Mouse (Mus musculus): ENCODE measurements around the gene Atad3a. TPM values are rescaled to one million over a fixed set of nuclear protein-coding genes. Genes with fewer than 3 reads are reported as not detected.

Atad3a gene
- polyA plus RNA-seq, 1 experiment from 2014 or later, result 84.1 TPM

DNA sequence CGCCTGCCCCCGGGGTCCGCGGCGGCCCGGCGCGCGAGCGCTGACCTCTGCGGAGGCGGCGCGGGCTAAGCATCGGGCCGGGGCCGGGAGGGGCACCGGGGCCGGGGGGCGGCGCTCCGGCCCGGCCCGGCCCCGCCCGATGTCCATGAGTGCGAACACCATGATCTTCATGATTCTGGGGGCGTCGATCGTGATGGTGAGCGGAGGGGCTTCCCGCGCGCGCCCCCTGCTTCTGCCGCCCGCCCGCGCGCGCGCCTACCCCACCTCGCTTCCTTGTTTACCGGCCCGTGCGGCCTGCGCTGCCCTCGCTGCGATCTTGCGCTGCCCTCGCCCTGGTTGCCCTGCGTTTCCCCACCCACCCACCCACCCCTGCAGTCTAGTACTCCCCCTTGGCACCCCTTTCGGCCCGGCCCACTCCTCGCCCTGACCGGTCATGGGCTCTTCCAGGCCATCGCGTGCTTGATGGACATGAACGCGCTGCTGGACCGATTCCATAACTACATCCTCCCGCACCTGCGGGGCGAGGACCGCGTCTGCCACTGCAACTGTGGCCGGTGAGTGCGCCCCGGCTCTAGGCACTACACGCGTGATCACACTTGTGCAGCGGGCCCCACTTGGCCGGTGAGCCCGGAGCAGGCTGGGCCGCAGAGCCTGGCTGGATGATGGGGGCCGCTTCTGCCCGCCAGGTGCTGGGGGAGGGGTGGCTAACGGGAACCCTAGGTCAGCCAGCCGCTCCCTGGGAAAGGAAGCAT is 25.8 kb downstream of the Atad3a start:
- H3K27ac ChIP-seq, result peak overlapping the region; percentile 94
- WGBS, result under 1% methylated on average over 61 of the region's 79 CpGs
- no peaks in the 10 kb centered on the region for H3K9me3 ChIP-seq
- H3K4me3 ChIP-seq, result peak overlapping the region; percentile 94
- peak overlapping the region; percentile 81 for H3K9ac ChIP-seq
- peaks cover 29% of the 10 kb centered on the region for H3K36me3 ChIP-seq
- H3K4me1 ChIP-seq, result peaks cover 25% of the 10 kb centered on the region
- H3K4me2 ChIP-seq, result peak overlapping the region; percentile 89
- H3K27me3 ChIP-seq, result no peaks in the 10 kb centered on the region
- ATAC-seq (ENCODE audit: insufficient number of reproducible peaks, low FRiP score, low TSS enrichment, low read depth), result peak; percentile 68

DNA sequence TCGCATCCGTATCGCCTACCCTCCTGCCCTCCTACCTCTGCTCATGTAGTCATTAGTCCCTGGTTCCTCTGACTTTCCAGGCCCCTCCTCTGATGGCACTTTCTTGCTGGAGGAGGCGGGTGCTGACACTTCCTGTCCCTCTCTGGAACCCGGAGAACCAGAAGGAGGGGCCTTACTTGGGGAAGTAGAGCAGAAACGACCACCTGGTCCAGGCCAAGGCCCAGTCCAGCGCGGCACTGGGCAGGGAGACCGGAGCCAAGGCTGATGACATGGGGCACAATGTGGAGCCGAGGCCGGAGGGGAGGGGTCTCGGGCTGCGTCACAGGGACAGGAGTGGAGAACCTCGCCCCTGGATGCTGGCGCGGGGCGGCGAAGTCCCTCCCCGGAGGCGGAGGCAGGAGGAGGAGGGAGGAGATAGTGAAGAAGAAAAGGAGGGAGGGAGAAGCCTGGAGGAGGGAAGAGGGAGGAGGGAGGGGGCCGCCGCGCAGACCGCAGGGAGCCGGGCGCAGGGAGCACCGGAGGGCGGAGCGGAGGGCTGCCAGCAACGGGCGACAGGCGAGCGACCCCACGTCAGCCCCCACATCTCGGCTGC is 26.4 kb downstream of the Atad3a start, which contains the start of gene Tmem240:
TSS of gene Tmem240 (plus strand) at position 451 of the 592 bp plus-strand sequence.
- peak; percentile 90 for ATAC-seq (ENCODE audit: insufficient number of reproducible peaks, low FRiP score, low TSS enrichment, low read depth)
- under 1% methylated on average over 28 of the region's 35 CpGs for WGBS
- Histone ChIP-seq H3K4me1 (peaks cover 25% of the 10 kb centered on the region), H3K9me3 (no peaks in the 10 kb centered on the region), H3K27me3 (no peaks in the 10 kb centered on the region), H3K9ac (peak within 1 kb of the TSS; percentile 81), H3K36me3 (peaks cover 22% of the 10 kb centered on the region), H3K4me3 (peak within 1 kb of the TSS; percentile 94), H3K4me2 (peak within 1 kb of the TSS; percentile 89), H3K27ac (peak within 1 kb of the TSS; percentile 94)

DNA sequence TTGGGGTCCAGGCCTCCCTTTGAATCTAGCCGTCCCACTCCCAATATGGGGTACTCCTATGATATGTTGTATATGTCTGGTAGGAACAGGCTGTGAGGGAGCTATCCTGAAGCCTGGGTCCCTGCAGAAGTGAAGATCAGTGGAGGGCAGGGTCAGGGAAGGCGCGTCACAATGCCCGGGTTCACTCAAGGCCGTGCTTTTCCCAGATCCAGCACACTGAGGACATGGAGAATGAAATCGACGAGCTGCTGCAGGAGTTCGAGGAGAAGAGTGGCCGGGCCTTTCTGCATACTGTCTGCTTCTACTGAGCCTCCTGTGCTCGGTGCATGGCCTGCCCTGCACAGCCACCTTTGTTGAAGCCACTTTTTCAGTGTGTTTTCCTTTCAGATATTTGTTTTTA is 27.6 kb downstream of the Atad3a start:
- Histone ChIP-seq H3K27ac (no peak overlapping the region), H3K9ac (no peak overlapping the region), H3K4me3 (no peak overlapping the region), H3K9me3 (no peaks in the 10 kb centered on the region), H3K4me1 (peaks cover 25% of the 10 kb centered on the region), H3K4me2 (no peak overlapping the region), H3K36me3 (peaks cover 22% of the 10 kb centered on the region), H3K27me3 (no peaks in the 10 kb centered on the region)
- 86% methylated on average over 10 of the region's 10 CpGs for WGBS
- no peak for ATAC-seq (ENCODE audit: insufficient number of reproducible peaks, low FRiP score, low TSS enrichment, low read depth)

DNA sequence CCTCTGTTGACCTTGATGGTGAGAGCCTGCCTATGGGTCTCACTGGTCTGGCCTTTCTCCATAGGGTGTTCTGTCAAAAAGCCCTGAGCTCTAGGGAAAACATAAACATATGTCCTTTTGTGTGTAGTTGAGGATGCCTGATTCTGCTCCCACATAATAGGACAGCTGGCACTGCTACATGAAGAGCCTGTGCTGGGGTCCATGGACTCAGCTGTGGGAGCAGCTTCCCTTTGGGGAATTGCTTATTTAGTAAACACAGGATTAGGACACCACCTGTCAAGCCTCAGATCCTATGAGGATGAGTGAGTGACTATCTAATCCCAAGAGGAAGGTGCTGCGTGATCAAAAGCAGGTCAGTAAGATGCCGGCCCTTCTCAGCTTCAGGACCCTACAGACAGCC is 32.9 kb downstream of the Atad3a start:
- no peak for ATAC-seq (ENCODE audit: insufficient number of reproducible peaks, low FRiP score, low TSS enrichment, low read depth)
- H3K9me3 ChIP-seq, result no peaks in the 10 kb centered on the region
- 74% methylated on average over 2 of the region's 2 CpGs for WGBS
- H3K27me3 ChIP-seq, result no peaks in the 10 kb centered on the region
- no peak overlapping the region for H3K4me2 ChIP-seq
- H3K4me1 ChIP-seq, result no peaks in the 10 kb centered on the region
- peaks cover 26% of the 10 kb centered on the region for H3K36me3 ChIP-seq
- no peak overlapping the region for H3K27ac ChIP-seq
- H3K4me3 ChIP-seq, result no peak overlapping the region
- no peak overlapping the region for H3K9ac ChIP-seq

DNA sequence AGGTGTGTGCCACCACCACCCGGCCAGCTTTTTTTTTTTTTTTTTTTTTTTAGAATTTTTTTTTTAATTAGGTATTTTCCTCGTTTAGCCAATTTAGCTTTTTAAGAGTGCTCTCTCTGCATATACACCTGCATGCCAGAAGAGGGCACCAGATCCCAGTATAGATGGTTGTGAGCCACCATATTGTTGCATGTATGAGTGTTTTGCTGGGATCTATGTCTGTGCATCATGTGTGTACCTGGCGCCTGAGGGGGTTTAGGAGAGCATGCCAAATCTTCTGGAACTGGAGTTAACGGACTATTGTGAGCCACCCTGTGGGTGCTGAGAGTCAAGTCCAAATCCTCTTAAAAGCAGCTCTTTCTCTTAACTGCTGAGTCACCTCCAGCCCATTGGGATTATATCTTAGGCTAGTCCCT is 39.2 kb downstream of the Atad3a start:
- no peaks in the 10 kb centered on the region for H3K9me3 ChIP-seq
- no peak overlapping the region for H3K4me2 ChIP-seq
- H3K27me3 ChIP-seq, result no peaks in the 10 kb centered on the region
- no peak overlapping the region for H3K9ac ChIP-seq
- H3K4me3 ChIP-seq, result no peak overlapping the region
- H3K27ac ChIP-seq, result no peak overlapping the region
- no peak for ATAC-seq (ENCODE audit: insufficient number of reproducible peaks, low FRiP score, low TSS enrichment, low read depth)
- peaks cover 26% of the 10 kb centered on the region for H3K36me3 ChIP-seq
- no peaks in the 10 kb centered on the region for H3K4me1 ChIP-seq
- 54% methylated on average over 4 of the region's 4 CpGs for WGBS

DNA sequence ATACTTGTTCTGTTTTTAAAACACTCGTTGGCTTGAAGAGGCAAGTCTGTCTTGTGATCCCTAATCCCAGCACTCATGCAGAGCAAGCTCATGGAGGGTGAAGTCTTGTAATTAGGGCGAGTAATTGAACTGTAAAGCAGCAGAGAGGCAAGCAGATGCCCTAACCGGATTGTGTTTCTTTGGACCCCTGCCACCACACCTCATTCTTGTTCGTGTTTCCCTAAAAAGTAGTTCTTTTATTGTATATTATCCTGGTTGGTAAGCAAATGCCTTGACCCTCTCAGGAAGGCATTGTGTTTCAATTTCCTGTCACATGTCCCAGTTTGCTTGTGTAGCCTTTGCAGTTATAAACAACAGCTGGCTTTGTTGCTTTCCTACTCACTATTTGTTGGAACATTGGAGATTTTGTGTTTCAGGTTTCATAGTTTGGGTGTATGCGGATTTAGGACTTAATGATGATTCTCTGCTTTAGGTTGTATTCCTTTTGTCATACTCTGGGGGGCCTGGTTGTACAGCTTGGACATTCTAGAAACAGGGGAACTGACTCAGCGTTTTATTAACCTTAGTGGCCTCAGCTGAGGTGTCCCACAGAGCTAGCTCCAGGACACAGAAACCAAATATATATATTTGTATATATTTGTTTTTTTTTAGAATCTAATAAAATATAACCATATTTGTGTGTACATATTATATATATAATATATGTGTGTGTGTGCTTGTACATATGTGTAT is 50.2 kb downstream of the Atad3a start:
- Histone ChIP-seq H3K27ac (peak overlapping the region; percentile 59), H3K9ac (no peak overlapping the region), H3K9me3 (no peaks in the 10 kb centered on the region), H3K4me2 (no peak overlapping the region), H3K4me3 (no peak overlapping the region), H3K36me3 (peaks cover 9% of the 10 kb centered on the region), H3K27me3 (no peaks in the 10 kb centered on the region), H3K4me1 (peaks cover 10% of the 10 kb centered on the region; the same call in 1 of the 2 replicates)
- ATAC-seq (ENCODE audit: insufficient number of reproducible peaks, low FRiP score, low TSS enrichment, low read depth), result no peak
- 46% methylated on average over 6 of the region's 6 CpGs for WGBS

DNA sequence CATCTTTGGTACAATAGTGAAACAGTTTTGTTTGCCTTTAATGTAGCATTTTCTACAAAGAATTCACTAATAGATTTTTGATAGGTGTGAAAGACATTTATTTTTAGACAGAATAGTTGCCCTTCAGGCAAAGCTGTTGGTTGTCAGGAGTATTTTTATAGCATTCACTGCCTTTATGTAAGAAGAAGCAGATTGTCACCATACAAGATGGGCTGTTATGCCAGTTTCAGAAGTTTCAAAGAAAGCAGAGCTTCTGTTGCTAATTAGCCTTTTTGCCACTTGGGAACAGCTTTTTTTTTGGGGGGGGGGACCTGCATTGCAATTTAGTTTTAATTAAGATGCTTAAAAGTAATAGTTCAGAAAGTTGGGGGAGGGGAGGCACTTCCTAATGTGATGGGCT is 51.9 kb downstream of the Atad3a start:
- Histone ChIP-seq H3K27me3 (no peaks in the 10 kb centered on the region), H3K4me2 (no peak overlapping the region), H3K9ac (no peak overlapping the region), H3K4me1 (peaks cover 10% of the 10 kb centered on the region; the same call in 1 of the 2 replicates), H3K9me3 (no peaks in the 10 kb centered on the region), H3K4me3 (no peak overlapping the region), H3K36me3 (no peaks in the 10 kb centered on the region), H3K27ac (no peak overlapping the region)
- ATAC-seq (ENCODE audit: insufficient number of reproducible peaks, low FRiP score, low TSS enrichment, low read depth), result no peak

DNA sequence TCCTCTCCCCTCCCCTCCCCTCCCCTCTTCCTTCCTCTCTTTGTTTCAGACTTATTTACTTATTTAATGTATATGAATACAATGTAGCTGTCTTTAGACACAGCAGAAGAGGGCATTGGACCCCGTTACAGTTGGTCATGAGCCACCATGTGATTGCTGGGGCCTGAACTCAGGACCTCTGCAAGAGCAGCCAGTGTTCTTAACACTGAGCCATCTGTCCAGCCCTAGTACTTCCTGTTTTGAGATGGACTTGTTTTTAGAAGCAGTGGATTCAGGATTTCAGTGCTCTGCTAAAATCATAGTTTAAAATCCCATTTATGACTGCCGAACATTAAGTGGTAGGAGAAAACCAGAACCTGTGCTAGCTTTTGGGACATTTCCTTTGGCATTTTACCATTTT is 52.3 kb downstream of the Atad3a start:
- peaks cover 10% of the 10 kb centered on the region; the same call in 1 of the 2 replicates for H3K4me1 ChIP-seq
- no peak overlapping the region for H3K27ac ChIP-seq
- H3K4me3 ChIP-seq, result no peak overlapping the region
- H3K9ac ChIP-seq, result no peak overlapping the region
- no peaks in the 10 kb centered on the region for H3K27me3 ChIP-seq
- H3K36me3 ChIP-seq, result no peaks in the 10 kb centered on the region
- WGBS, result 76% methylated on average over 2 of the region's 2 CpGs
- H3K4me2 ChIP-seq, result no peak overlapping the region
- no peak for ATAC-seq (ENCODE audit: insufficient number of reproducible peaks, low FRiP score, low TSS enrichment, low read depth)
- H3K9me3 ChIP-seq, result no peaks in the 10 kb centered on the region

DNA sequence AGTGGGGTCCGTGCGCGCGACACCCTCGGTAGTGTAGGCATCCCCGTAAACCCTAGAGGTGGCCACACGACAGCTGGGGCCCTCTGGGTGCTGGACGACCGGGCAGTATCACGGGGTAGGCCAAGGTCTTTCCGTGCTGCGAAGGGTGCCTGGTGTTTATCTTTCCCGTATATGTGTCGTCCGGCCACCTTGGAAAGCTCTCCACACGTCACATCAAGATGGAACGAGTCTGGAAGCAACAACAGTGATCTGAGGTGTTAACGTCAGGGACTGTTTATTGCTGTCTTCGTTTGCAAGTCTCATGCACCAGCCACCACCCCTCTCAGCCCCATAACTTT is 55.3 kb downstream of the Atad3a start:
- no peak for ATAC-seq (ENCODE audit: insufficient number of reproducible peaks, low FRiP score, low TSS enrichment, low read depth)
- under 1% methylated on average over 19 of the region's 19 CpGs for WGBS

DNA sequence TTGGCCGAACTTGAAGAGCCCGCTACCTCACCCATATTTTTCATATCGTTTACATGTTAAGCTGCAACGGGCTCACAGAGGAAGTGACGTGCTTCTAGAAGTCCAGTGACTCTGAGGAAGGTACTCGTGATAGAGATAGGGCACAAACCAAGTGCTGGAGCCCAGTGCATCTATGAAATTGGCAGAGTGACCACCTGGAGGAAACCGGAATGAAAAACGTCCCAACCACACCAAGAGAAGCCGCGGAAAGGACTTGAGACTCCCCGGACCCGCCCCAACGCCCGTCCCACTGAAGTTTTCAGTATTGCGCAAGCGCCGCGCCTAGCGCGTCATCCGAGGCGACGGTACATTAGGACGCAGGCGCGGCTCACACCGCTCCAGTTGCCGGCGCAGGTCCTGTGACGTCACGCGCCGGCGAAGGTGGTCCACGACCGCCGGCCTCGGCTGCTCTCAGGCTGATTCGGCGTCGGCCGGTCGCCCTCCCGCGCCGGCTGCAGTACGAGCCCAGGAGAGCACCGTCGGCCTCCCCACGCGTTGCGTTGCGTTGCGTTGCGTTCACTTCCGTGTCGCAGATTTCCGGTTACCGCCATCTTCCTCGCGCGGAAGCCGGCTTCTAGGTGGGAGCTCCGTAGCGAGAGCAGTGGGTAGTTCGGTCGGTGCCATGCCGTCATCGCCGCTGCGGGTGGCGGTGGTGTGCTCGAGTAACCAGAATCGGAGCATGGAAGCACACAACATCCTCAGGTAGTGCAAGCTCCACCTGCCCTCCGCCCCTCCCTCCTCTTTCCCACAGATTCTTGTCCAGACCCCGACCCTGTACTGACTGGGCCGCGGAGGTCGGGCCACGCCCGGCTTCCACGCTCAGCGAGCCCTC is 55.9 kb downstream of the Atad3a start, which contains the start of gene Ssu72:
TSS of gene Ssu72 (plus strand) at position 80 of the 871 bp plus-strand sequence.
- ATAC-seq (ENCODE audit: insufficient number of reproducible peaks, low FRiP score, low TSS enrichment, low read depth), result peak; percentile 94
- peak within 1 kb of the TSS; percentile 76 for H3K4me2 ChIP-seq
- H3K4me3 ChIP-seq, result peak within 1 kb of the TSS; percentile 95
- H3K9me3 ChIP-seq, result no peaks in the 10 kb centered on the region
- H3K27ac ChIP-seq, result peak within 1 kb of the TSS; percentile 99
- under 1% methylated on average over 83 of the region's 83 CpGs for WGBS
- no peaks in the 10 kb centered on the region for H3K36me3 ChIP-seq
- peaks cover 7% of the 10 kb centered on the region; the same call in 1 of the 2 replicates for H3K4me1 ChIP-seq
- H3K27me3 ChIP-seq, result no peaks in the 10 kb centered on the region
- peak within 1 kb of the TSS; percentile 91 for H3K9ac ChIP-seq

More for the DNA sequence above, 55.3 kb downstream of the Atad3a start:
- H3K9me3 ChIP-seq, result no peaks in the 10 kb centered on the region
- peak overlapping the region; percentile 76 for H3K4me2 ChIP-seq
- H3K9ac ChIP-seq, result peak overlapping the region; percentile 91
- H3K4me1 ChIP-seq, result peaks cover 10% of the 10 kb centered on the region; the same call in 1 of the 2 replicates
- no peaks in the 10 kb centered on the region for H3K27me3 ChIP-seq
- peak overlapping the region; percentile 99 for H3K27ac ChIP-seq
- H3K4me3 ChIP-seq, result peak overlapping the region; percentile 95
- H3K36me3 ChIP-seq, result no peaks in the 10 kb centered on the region

DNA sequence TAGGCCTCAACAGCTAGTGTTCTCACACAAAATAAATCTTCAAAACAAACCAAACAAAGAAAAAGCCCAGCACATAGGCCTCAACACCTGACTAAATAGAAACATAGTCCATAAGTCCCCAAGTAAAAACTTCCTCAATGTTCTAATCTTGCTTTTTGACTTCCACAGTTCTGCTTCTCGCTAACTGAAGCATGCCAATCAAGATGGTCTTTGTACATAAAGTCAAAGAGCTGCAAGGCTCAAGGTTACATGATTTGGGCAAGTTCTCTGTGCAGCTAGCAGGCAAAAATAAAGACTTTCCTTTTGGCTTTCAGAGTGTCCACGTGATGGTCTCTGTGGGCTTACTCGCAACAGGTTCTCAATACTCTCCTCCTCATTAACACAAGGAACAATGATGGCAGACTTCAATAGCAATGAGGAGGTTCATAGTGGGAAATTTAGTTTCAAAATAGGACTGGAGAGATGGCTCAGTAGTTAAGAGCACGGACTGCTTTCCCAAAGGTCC is 57.4 kb downstream of the Atad3a start:
- H3K27ac ChIP-seq, result no peak overlapping the region
- H3K4me3 ChIP-seq, result no peak overlapping the region
- H3K4me2 ChIP-seq, result no peak overlapping the region
- WGBS, result 94% methylated on average over 4 of the region's 4 CpGs
- ATAC-seq (ENCODE audit: insufficient number of reproducible peaks, low FRiP score, low TSS enrichment, low read depth), result no peak
- H3K36me3 ChIP-seq, result no peaks in the 10 kb centered on the region
- peaks cover 7% of the 10 kb centered on the region; the same call in 1 of the 2 replicates for H3K4me1 ChIP-seq
- no peak overlapping the region for H3K9ac ChIP-seq
- no peaks in the 10 kb centered on the region for H3K9me3 ChIP-seq
- no peaks in the 10 kb centered on the region for H3K27me3 ChIP-seq
